Mouse (Mus musculus): ENCODE data around the gene Btf3.

Gene Btf3

GRCm38 (mm10) chr13:98275646-98276045 lies 41.2 kb downstream of the Btf3 start:
- no peak for DNase-seq

- no peak for DNase-seq
Observed at GRCm38 (mm10) chr13:98274023-98274422, 42.8 kb downstream of the Btf3 start.

GRCm38 (mm10) chr13:98264111-98264510 lies 52.7 kb downstream of the Btf3 start:
- no peak for DNase-seq

- DNase-seq, result no peak
Observed at GRCm38 (mm10) chr13:98263458-98263987, 53.3 kb downstream of the Btf3 start.

- peak; percentile 97 to 98 for DNase-seq
Observed at GRCm38 (mm10) chr13:98262636-98263457, 54.0 kb downstream of the Btf3 start, which contains the start of the genes Utp15 and Ankra2. TSS of gene Utp15 (minus strand) at chr13:98263041. TSS of gene Ankra2 (plus strand) at chr13:98263074.

All from lung, adult 18-20 months (tissue).